ENCODE assay signal across 19 mouse cellular contexts in genomic region chr13:19717201-19717600, GRCm38 (mm10). TPM values are rescaled to one million over a fixed set of nuclear protein-coding genes. Genes with fewer than 3 reads are reported as not detected.
"Had no signal": no experiment of that assay in that cellular context is flagged by ENCODE, and none has a peak within 500 bp of the region (broad histone marks: within the 10 kb centered on the region; RNA-seq: fewer than 3 reads in every experiment).

No protein-coding gene starts in this region.

- H3K4me3 ChIP-seq: left cerebral cortex, adult 2 months; limb, embryonic 15.5 days; liver, embryonic 12.5 days; lung, embryonic 15.5 days; midbrain, embryonic 15.5 days; neural tube, embryonic 13.5 days had no signal

- H3K36me3 ChIP-seq: limb, embryonic 15.5 days; liver, embryonic 12.5 days; lung, embryonic 15.5 days; midbrain, embryonic 15.5 days; neural tube, embryonic 13.5 days had no signal

- H3K9ac ChIP-seq: limb, embryonic 15.5 days; liver, embryonic 12.5 days; lung, embryonic 15.5 days; midbrain, embryonic 15.5 days; neural tube, embryonic 13.5 days had no signal

- H3K9me3 ChIP-seq: limb, embryonic 15.5 days; liver, embryonic 12.5 days; lung, embryonic 15.5 days; midbrain, embryonic 15.5 days; neural tube, embryonic 13.5 days had no signal

- ATAC-seq: liver, embryonic 12.5 days; midbrain, embryonic 15.5 days had no signal

- H3K27me3 ChIP-seq: limb, embryonic 15.5 days; liver, embryonic 12.5 days; lung, embryonic 15.5 days; midbrain, embryonic 15.5 days had no signal

- H3K4me2 ChIP-seq: limb, embryonic 15.5 days; liver, embryonic 12.5 days; lung, embryonic 15.5 days; midbrain, embryonic 15.5 days; neural tube, embryonic 13.5 days had no signal

- H3K4me1 ChIP-seq: limb, embryonic 15.5 days; liver, embryonic 12.5 days; midbrain, embryonic 15.5 days had no signal

- DNase-seq: kidney, postnatal 25 days; lung, postnatal 14 days; retina, postnatal 1 day; right cerebral cortex, postnatal 4 days; spleen, adult 18-20 months; thymus, adult 18-20 months; thymus, postnatal 14 days had no signal

- H3K27ac ChIP-seq: left cerebral cortex, adult 2 months; limb, embryonic 15.5 days; liver, embryonic 12.5 days; lung, embryonic 15.5 days; midbrain, embryonic 15.5 days; neural tube, embryonic 13.5 days had no signal

RNA-seq across cellular contexts. Expression of gene Nme8, which starts 19.6 kb away (rescaled TPM):
- total RNA-seq: layer of hippocampus, postnatal 25 days; left cerebral cortex, adult 2 months; left cerebral cortex, postnatal 14 days; megakaryocyte-erythroid progenitor cell, adult 5-6 weeks had no signal
- polyA plus RNA-seq: kidney, embryonic 16.5 days; limb, embryonic 11.5 days; limb, embryonic 15.5 days; liver, embryonic 12.5 days; liver, embryonic 16.5 days; lung, embryonic 15.5 days; neural tube, embryonic 13.5 days had no signal
